Mouse (Mus musculus) embryonic stem cell, embryonic (primary cell): ENCODE results near the gene Unc5cl.

ENCODE experiments used
- CTCF ChIA-PET, 4 experiments: fragments of 300-600 bp in 2 of 4; fragments of 350-600 bp in 2 of 4; sonication (Branson Sonifier 250); formaldehyde crosslinking; loops; one replicate each; lab custom pipeline; 2022; ENCODE audit warnings: inconsistent platforms in 2 of 4; lab: Charles Lee
- POLR2A ChIA-PET, 4 experiments: fragments of 300-600 bp in 2 of 4; fragments of 350-600 bp in 2 of 4; sonication (Branson Sonifier 250); formaldehyde crosslinking; loops; one replicate each; lab custom pipeline; 2022; ENCODE audit warnings: antibody characterized with exemption in 4 of 4, inconsistent platforms in 1 of 4; lab: Charles Lee

The Unc5cl gene

DNA sequence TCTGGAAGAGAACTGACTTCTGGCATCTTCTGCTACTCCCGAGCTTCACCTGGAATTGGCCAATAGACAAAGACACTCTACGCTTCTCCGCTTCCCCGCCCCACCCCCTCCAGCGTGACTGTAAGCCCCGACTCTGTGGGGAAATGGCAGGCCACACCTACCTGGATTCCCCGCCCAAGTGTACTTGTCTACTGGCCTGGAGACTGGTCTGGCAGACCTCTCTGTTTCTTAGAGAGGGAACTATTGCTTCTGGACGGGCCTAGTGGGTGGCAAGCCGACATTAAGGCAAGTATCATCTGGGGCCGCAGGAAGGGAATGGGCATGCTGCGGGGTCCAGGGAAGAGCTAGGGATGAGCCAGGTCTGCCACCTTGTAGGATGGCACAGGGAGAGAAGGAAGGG, at the start of gene Unc5cl:
TSS of gene Unc5cl (plus strand) at position 214 of the 400 bp plus-strand sequence.
- ChIA-PET CTCF (interaction anchor here (0.7 to 2.0 kb wide), 9 partner anchors 12 to 45 kb away, joined by 3 to 14 read pairs (median 4); partner anchors contain the start of genes Apobec2 (in 1 of the 4), Nfya (in 1 of the 4) and Oard1 (in 1 of the 4)), POLR2A (interaction anchor here in 3 of 4 experiments (0.5 to 2.3 kb wide), 15 partner anchors 10 to 193 kb away, joined by 3 to 9 read pairs (median 5); no protein-coding TSS in a partner anchor)

DNA sequence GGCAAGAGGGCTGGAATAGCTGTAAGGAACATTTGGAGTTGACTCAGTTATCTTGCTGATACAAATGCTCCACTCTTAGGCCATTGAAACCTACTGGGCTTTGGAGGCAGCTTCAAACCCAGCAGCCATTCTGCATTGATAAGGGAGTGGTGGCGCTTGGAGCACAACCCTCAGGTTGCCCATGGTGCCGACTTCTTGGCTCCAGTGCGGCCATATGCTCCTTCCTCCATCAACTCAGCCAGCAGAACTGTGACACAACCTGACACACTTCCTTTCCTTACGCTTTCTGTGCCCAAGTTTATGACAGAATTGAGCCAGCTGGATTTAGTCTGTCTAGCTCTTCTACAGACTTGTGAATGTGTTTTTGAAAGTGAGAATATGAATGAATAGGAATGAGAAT, 47.5 kb upstream of the Unc5cl start:
- POLR2A ChIA-PET: interaction anchor here in 3 of 4 experiments (0.6 to 3.1 kb wide), 9 partner anchors 8 to 204 kb away, joined by 3 to 13 read pairs (median 5); partner anchors contain the start of gene Unc5cl (in 1 of the 3)

DNA sequence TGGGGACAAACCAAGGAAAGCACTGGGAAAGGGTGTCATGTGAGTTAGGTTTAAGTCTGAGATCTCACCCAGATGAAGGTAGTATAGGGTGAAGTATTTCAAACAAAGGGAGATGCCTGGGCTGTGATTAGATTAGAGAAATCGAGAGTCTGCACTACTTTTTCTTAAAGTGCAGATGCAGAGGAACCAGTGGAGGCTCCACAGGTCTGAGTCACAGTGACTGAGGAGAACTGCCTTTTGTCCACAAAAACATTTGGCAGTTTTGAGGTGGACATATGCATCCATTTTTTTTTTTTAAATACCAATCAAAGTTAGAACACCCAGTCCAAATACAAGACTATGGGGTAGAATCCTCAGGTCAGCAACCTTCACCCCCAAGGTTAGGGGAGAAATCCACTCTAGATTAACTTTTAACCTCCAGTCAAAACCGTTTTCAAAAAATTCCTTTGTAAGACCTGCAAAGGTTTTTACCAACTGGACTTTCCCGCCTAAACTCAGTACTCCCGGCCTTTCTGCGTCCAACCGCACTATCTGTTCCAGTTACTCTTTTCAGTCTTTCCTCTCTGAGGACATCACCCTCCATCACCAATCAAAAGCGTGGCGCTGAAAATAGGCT, 46.7 kb upstream of the Unc5cl start:
- ChIA-PET POLR2A (interaction anchor here in 3 of 4 experiments (0.6 to 5.7 kb wide), 17 partner anchors 8 to 742 kb away, joined by 3 to 45 read pairs (median 5); partner anchors contain the start of genes Apobec2 (in 1 of the 3) and Unc5cl (in 1 of the 3)), CTCF (interaction anchor here in 1 of 4 experiments (0.6 kb wide), 1 partner anchor 187 kb away, joined by 4 read pairs; no protein-coding TSS in a partner anchor)

More for the DNA sequence above, 47.5 kb upstream of the Unc5cl start:
- CTCF ChIA-PET: no interaction called here

DNA sequence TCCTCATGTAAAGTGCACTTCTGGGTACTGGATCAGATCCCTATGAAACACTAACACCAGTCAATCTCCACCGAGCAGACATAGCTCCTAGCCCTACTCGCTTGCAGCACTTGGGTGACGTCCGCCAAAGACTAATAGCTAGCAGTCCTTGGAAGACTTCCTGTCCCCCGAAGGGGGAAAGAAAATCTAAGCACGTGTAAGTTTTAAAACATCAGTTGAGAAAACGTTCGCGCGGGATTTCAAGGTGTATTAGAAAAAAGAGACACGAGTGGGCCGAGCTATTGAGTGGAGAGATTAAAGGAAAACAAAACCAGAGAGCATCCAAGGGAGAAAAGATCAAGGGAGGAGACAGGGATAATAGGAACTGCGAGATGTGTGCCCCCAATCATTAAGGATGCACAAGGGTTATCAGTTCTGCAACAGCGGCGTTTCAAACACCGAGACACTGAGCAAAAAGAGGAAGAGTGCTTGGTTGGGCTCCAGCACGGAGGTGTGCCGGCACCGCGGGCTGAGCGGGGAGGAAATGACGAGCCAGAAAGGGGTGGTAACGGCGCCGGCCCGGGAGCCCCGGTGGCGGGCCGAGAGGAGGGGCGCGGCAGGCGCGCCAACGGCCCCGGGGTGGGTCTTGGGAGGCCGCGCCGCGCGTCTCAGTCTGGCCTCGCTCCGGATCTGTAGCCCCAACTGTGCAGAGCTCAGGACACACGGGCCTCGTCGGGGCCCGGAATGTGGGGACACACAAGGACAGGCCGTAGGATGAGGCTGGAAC, 46.0 kb upstream of the Unc5cl start:
- ChIA-PET CTCF (interaction anchor here in 2 of 4 experiments (0.6 to 1.5 kb wide), 2 partner anchors 45 to 187 kb away, joined by 4 read pairs; no protein-coding TSS in a partner anchor), POLR2A (interaction anchor here in 3 of 4 experiments (0.5 to 5.7 kb wide), 22 partner anchors 8 to 743 kb away, joined by 3 to 45 read pairs (median 4); partner anchors contain the start of genes Apobec2 (in 1 of the 3) and Unc5cl (in 1 of the 3))

DNA sequence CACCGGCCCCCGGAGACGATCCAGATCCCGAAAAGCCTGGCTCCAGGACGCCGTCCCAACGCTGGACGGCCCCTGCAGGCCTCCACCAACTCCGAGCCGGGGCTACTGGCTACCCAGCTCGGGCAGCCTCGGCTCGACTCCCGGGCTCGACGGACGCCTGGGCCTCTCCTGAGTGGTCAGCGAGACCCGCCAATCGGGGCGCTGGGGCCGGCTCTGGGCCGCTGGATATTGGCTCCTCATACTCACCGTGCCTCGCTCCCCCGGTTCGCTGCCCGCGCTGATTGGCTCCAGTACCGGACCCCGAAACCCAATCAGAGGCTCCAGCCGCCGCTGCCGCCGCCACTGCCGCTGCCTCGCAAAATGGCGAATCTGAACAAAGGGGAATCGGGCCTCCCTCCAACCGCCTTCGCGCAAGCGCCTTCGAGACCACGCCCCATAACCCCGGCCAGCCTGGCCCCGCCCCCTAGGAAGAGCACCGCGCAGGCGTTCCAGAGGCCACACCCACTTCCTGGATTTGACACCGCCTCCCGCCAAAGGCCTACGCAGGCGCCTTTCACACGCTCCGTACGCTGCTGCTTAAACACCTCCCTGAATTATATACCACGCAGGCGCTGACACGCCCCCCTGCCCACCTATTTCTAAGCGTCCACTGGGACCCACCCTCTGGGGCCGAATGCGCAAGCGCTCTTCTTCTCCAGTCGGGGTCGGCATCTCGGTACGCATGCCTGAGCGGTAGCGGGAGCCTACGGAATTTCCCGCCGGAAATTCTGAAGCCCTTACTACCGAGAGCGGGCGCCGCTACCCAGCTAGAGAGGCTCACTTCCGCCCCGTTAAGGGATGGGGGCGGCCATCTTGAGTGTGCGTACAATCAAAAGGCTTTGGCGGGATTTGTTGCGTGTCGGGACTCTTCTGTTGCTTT, 45.1 kb upstream of the Unc5cl start, which contains the start of the genes Nfya and Oard1:
TSS of gene Nfya (minus strand) at position 527 of the 919 bp plus-strand sequence.
TSS of gene Oard1 (plus strand) at position 635 of the 919 bp plus-strand sequence.
- POLR2A ChIA-PET: interaction anchor here in 3 of 4 experiments (0.5 to 5.7 kb wide), 35 partner anchors 9 to 814 kb away, joined by 3 to 45 read pairs (median 4); partner anchors contain the start of gene Apobec2 (in 1 of the 3)
- CTCF ChIA-PET: interaction anchor here in 2 of 4 experiments (1.0 to 1.5 kb wide), 4 partner anchors 24 to 309 kb away, joined by 4 to 6 read pairs (median 4); no protein-coding TSS in a partner anchor

DNA sequence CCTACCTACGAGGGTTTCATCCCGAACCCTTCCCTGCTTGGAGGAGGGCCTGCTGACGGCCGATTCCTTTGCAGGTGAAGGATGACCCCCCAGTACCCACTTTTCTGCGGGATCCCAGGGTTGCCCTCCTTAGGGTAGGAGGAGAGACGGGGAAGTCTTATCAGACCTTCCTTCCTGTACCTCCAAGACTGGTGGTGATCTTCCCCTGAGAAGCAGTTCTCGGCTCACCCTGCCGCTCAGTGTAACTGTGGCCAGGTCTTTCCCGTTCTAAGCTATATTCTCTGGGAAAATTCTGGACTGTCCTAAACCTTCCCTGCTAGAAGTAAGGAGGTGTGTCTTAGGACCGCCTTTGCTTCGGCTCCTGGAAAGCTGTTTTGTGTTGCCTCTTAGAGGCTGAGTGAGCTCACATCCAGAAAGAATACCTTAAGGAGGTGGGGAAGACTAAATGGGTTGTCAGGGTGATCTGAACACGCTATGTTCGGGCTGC, 44.4 kb upstream of the Unc5cl start:
- POLR2A ChIA-PET: interaction anchor here in 3 of 4 experiments (0.6 to 5.7 kb wide), 34 partner anchors 8 to 815 kb away, joined by 3 to 45 read pairs (median 4); partner anchors contain the start of gene Apobec2 (in 1 of the 3)
- CTCF ChIA-PET: interaction anchor here in 2 of 4 experiments (1.0 to 1.5 kb wide), 4 partner anchors 24 to 309 kb away, joined by 4 to 6 read pairs (median 4); no protein-coding TSS in a partner anchor

DNA sequence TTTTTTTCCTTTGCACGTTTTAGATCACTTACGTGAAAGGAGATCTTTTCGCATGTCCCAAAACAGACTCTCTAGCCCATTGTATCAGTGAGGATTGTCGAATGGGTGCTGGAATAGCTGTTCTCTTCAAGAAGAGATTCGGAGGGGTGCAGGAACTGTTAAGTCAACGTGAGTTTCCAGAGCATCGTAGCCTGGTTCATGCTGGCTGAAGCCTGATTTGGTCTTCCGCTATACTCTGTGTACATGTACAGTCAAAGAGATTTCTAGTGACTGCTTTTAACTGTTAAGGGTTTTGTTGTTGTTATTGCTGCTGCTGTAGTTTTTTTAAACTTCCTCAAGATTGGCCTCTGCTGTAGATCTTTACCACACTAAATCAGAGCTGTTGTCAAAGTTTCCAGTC, 43.5 kb upstream of the Unc5cl start:
- POLR2A ChIA-PET: interaction anchor here in 3 of 4 experiments (0.7 to 5.7 kb wide), 16 partner anchors 9 to 796 kb away, joined by 3 to 45 read pairs (median 3); partner anchors contain the start of gene Apobec2 (in 1 of the 3)
- CTCF ChIA-PET: interaction anchor here in 2 of 4 experiments (0.7 kb wide), 2 partner anchors 21 to 123 kb away, joined by 3 read pairs; partner anchors contain the start of gene Apobec2 (in 1 of the 2)

DNA sequence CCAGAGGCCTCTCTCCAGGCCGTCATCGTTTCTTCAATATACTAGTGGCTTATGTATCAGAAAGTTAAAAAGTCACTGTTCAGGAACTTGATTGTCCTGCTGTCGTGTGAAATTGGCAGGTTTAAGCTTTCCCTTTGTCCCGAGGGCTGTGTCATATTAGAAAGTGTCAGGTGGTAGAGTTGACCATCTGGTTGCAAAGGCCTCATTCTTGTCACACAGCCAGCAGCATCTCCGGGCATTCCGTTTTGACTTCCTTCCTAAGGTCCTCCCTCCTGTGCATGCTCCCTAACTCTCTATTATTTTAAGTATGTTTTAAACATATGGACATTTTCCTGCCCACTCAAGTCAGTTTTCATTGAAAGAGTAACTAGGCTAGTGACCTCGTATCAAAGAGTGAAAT, 38.7 kb upstream of the Unc5cl start:
- ChIA-PET CTCF (interaction anchor here in 2 of 4 experiments (0.6 to 1.0 kb wide), 2 partner anchors 18 to 200 kb away, joined by 3 to 23 read pairs; no protein-coding TSS in a partner anchor), POLR2A (interaction anchor here in 3 of 4 experiments (0.5 to 1.4 kb wide), 6 partner anchors 10 to 704 kb away, joined by 3 to 9 read pairs (median 3); partner anchors contain the start of gene Apobec2 (in 1 of the 3))

DNA sequence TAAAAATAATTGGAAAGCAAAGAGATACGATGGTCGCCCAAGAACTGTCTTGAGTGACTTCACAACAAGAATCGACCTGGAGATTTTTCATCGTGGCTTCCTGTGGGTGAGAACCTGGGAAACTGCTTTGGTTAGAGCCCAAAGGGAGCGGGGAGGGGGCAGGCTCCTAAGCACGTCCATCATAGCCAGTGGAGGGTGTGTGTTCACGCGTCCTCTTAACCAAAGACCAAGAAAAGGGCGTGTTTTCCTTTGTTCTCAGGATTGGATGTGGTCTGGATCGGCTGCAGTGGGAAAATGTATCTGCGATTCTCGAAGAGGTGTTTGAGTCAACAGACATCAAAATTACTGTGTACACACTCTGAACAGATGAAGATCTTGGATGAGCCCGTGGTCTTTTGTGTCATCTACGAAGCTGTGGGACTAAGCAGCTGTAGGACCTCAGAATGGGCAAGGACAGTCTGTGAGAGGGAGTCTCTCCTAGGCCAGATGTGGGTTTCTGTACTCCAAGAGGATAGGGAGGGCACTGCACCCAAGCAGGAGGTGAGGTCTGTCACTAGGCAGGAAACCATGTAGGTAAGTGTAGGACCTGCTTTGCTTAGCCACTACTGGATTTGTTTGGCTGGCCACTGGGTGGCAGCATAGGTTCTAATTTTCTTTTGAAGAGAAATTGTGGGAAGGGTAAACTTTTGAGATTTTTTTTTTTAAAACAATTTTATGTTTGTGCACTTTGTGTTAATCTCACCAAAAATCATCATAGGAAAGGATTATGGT, 38.1 kb upstream of the Unc5cl start:
- CTCF ChIA-PET: interaction anchor here in 1 of 4 experiments (0.6 kb wide), 1 partner anchor 326 kb away, joined by 5 read pairs; no protein-coding TSS in a partner anchor
- POLR2A ChIA-PET: interaction anchor here in 2 of 4 experiments (0.5 to 0.6 kb wide), 2 partner anchors 231 to 705 kb away, joined by 3 read pairs; no protein-coding TSS in a partner anchor

DNA sequence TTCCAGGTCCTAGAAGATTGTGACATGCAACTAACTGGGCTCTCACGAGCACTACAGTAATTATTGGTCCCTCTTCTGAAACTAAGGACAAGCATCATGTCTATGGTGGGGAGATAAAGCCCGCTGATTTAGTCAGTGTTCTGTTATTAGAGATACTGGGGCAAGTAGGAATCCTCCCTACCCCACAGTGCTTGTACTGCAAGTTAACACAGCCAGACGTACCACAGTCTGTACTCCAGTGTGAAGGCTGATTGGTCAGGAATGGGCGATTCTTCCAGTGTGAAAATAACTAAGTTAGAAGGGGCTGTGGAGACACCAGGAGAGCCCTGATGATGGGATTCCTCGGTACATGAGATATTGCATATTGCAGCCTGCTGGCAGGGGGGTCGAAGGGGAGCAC, 37.2 kb upstream of the Unc5cl start:
- CTCF ChIA-PET: no interaction called here
- POLR2A ChIA-PET: interaction anchor here in 3 of 4 experiments (0.6 to 2.3 kb wide), 3 partner anchors 11 to 176 kb away, joined by 5 to 9 read pairs (median 7); no protein-coding TSS in a partner anchor

DNA sequence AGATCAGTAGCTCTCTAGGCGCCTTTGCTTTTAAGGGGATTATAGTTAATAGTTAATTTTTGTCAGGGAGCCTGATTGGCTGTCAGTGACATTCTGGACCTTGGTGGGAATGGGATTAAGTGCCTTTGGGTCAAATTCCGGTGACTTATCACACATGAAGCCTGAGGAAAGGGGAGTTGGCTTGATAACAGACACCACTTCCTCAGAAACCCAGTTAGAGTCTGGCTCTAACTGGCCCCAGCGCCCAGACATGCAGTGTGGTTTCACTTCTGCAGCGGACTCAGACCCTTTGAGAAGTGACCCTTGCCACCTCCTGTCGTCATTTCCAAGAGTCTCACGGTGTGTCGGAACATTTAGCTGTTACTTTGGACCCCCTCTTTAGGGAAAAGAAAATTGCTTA, 36.5 kb upstream of the Unc5cl start:
- CTCF ChIA-PET: no interaction called here
- POLR2A ChIA-PET: interaction anchor here in 3 of 4 experiments (0.5 to 2.3 kb wide), 7 partner anchors 10 to 852 kb away, joined by 3 to 9 read pairs (median 5); no protein-coding TSS in a partner anchor

DNA sequence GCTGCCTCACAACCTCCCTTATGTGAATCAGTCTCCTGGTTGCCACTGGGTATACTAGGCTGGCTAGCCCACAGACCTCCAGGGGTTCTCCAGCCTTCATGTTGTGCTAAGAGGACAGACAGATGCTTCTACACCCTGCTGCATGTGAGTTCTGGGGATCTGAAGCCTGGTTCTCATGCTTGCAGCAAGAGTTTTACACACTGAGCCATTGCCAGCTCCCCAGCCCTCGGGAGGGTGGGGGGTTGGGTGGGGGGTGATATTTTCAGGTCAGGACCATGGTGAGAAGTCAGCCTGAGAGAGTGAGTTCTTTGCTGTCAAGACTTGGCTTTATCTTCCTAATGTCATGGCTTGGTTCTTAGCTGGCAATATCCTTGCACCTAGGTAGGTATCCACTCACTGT, 35.9 kb upstream of the Unc5cl start:
- POLR2A ChIA-PET: interaction anchor here in 3 of 4 experiments (0.5 to 2.3 kb wide), 6 partner anchors 10 to 788 kb away, joined by 3 to 9 read pairs (median 5); no protein-coding TSS in a partner anchor
- CTCF ChIA-PET: no interaction called here

DNA sequence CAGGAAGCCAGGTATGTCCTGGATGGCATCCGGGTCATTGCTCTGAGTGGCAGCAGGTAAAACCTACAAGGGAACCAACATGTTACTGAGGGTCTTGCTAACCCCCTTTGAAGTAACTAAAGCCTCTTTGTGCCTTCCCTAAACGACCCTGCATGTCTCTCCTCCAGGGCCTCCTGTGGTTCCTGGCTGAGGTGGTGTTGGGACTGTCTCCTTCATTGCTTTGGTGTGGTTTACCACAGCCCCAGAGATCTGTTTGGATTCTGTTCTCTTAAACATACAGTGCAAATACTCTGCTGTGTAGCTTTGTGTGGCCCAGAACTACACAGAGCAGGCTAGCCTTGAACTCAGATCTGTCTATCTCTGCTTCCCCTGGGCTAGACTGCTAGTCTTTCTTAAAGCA, 35.1 kb upstream of the Unc5cl start:
- POLR2A ChIA-PET: interaction anchor here in 1 of 4 experiments (1.5 to 2.3 kb wide), 2 partner anchors 9 to 14 kb away, joined by 6 to 7 read pairs; no protein-coding TSS in a partner anchor

DNA sequence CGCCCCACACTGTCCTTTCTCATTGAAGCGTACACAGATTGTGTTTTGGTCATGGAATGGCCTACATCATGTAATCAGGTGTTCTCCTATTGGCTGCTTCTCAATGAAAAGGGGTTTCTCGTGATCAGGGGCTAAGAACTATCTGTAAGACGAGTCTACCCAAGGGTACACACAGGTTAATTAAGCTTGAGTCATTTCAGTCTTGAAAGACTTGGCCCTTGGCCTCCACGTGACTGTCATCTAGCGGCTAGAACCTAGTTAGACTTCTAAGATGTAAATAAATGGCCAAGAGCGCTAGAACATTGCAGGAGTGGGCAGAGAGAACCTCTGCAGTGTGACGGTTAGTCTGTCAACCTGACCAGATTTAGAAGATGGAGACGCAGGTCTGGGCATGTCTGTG, 30.5 kb upstream of the Unc5cl start:
- ChIA-PET CTCF (interaction anchor here in 3 of 4 experiments (0.6 to 0.7 kb wide), 3 partner anchors 15 to 55 kb away, joined by 4 to 15 read pairs (median 4); no protein-coding TSS in a partner anchor), POLR2A (interaction anchor here in 3 of 4 experiments (0.7 to 6.1 kb wide), 14 partner anchors 9 to 1211 kb away, joined by 3 to 45 read pairs (median 4); partner anchors contain the start of genes Nfya (in 2 of the 3) and Oard1 (in 2 of the 3))

More for the DNA sequence above, 35.1 kb upstream of the Unc5cl start:
- CTCF ChIA-PET: no interaction called here
